Mouse (Mus musculus) lung, embryonic 14.5 days (tissue): ENCODE data around the gene Cfap61. TPM values are rescaled to one million over a fixed set of nuclear protein-coding genes. Genes with fewer than 3 reads are reported as not detected.

Source experiments
- ATAC-seq: fragments of 200-750 bp; cut with Nextera tagmentation; 2 replicates; pipeline ENCODE4 v1.8.0; 2017; ENCODE audit warnings: mild to moderate bottlenecking, moderate TSS enrichment, moderate library complexity; ENCODE audit not compliant: insufficient read depth
- DNase-seq: peaks from one replicate; pipeline ENCODE4 v3.0.0-alpha.2; 2015
- H3K27ac ChIP-seq: fragments of 300-500 bp; sonication (generic); 2 replicates; pipeline ENCODE4 v1.5.1; 2014; ENCODE audit warnings: low read depth, mild to moderate bottlenecking, moderate library complexity
- H3K27me3 ChIP-seq: fragments of 300-500 bp; sonication (generic); 2 replicates; pipeline ENCODE4 v1.6.1; 2014; ENCODE audit warnings: low read length, control low read depth; ENCODE audit not compliant: insufficient read depth
- H3K36me3 ChIP-seq: fragments of 300-500 bp; sonication (generic); 2 replicates; pipeline ENCODE4 v1.6.1; 2014; ENCODE audit warnings: control low read depth; ENCODE audit not compliant: insufficient read depth
- H3K4me1 ChIP-seq: fragments of 300-500 bp; sonication (generic); 2 replicates; pipeline ENCODE4 v1.6.1; 2014; ENCODE audit warnings: antibody characterized with exemption, control low read depth; ENCODE audit not compliant: insufficient read depth
- H3K4me2 ChIP-seq: fragments of 300-500 bp; sonication (generic); 2 replicates; pipeline ENCODE4 v1.6.1; 2014; ENCODE audit warnings: mild to moderate bottlenecking
- H3K4me3 ChIP-seq: fragments of 300-500 bp; sonication (generic); 2 replicates; pipeline ENCODE4 v1.5.1; 2014; ENCODE audit warnings: low read depth, low read length
- H3K9ac ChIP-seq: fragments of 300-500 bp; sonication (generic); 2 replicates; pipeline ENCODE4 v1.6.1; 2014
- H3K9me3 ChIP-seq: fragments of 300-500 bp; sonication (generic); 2 replicates; pipeline ENCODE4 v1.6.1; 2016; ENCODE audit warnings: low read depth, low read length, control low read depth
- CTCF ChIP-seq: IDR thresholded peaks from 2 replicates; pipeline ENCODE4 v1.5.1; 2016; ENCODE audit warnings: antibody characterized with exemption, low read depth
- WGBS: fragments of 180-500 bp; shearing (Covaris S2); extraction: QIAGEN DNeasy Blood & Tissue Kit; methylation state at CpG from one replicate; pipeline ENCODE4 v1.1.7; 2014; 5-methylcytosine and 5-hydroxymethylcytosine counted together
- polyA plus RNA-seq: library from polyadenylated mRNA; unstranded; fragments of >200 nt; fragmentation: Nextera tagmentation; extraction: Ambion mirVana; gene quantifications from 2 replicates; pipeline ENCODE4 v1.2.1, GENCODE M21; 2014

The Cfap61 gene
- polyA plus RNA-seq, 1 experiment from 2014 or later: not detected

DNA sequence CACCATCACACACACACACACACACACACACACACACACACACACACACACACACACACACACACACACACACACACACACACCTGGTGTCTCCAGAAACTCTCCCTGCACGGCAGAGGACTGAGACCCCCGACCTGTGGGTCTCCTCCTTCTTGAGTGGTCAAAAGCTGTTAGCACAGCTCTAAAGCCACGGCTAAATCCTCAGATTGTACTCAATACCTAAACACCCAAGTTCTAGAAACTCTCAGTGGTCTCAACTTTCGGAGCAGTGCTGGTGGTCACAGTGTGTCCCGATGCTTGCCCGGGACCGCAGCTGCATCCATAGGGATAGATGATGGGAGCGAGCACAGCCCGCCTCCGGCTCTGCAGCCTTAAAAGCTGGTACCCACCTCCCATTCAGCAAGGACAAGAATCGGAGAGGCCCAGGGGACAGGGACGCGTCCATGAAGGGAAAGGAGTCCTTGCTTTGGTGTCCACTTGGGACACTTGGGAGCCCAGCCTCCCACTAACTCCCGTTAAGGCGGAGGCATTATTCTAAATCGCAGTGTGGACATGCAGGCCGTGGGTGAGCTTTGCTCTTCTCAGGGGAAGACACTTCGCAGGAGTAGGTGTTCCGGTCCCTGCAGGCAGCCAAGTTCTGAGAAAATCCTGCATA, 284.4 kb downstream of the Cfap61 start:
- Histone ChIP-seq H3K4me3 (no peak overlapping the region), H3K4me1 (0 out of 2 replicates have a peak, but pooled peaks cover 4% of the 10 kb centered on the region), H3K27ac (no peak overlapping the region), H3K36me3 (no peaks in the 10 kb centered on the region), H3K27me3 (peaks cover 85% of the 10 kb centered on the region), H3K9me3 (no peaks in the 10 kb centered on the region), H3K4me2 (no peak overlapping the region), H3K9ac (no peak overlapping the region)
- no peak for TF ChIP-seq CTCF
- DNase-seq (peak; percentile 8), ATAC-seq (no peak)
- WGBS: 2% methylated on average over 19 of the region's 19 CpGs

DNA sequence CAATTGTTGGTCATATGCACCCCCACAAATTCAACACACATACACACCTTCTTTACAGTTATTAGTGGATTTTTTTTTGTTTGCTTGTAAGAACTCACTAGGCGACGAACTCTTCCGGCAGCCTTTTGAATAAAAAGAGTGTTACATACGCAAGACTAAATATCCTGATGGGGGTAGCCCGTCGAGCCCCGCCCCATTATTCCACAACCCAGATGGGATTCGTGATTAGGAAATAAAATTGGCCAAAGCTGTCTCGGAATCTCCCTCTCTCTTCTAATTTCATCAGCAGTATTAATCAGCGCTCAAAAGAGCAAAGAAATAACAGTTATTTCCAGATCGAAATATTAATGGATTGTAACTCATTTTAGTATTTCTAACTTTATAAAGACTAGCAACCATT, 285.2 kb downstream of the Cfap61 start:
- Histone ChIP-seq H3K9ac (no peak overlapping the region), H3K9me3 (no peaks in the 10 kb centered on the region), H3K27me3 (peaks cover 90% of the 10 kb centered on the region), H3K4me3 (no peak overlapping the region), H3K27ac (no peak overlapping the region), H3K4me1 (0 out of 2 replicates have a peak, but pooled peaks cover 4% of the 10 kb centered on the region), H3K36me3 (no peaks in the 10 kb centered on the region), H3K4me2 (no peak overlapping the region)
- DNase-seq: no peak
- WGBS: 13% methylated on average over 11 of the region's 11 CpGs
- no peak for ATAC-seq
- TF ChIP-seq CTCF: no peak

DNA sequence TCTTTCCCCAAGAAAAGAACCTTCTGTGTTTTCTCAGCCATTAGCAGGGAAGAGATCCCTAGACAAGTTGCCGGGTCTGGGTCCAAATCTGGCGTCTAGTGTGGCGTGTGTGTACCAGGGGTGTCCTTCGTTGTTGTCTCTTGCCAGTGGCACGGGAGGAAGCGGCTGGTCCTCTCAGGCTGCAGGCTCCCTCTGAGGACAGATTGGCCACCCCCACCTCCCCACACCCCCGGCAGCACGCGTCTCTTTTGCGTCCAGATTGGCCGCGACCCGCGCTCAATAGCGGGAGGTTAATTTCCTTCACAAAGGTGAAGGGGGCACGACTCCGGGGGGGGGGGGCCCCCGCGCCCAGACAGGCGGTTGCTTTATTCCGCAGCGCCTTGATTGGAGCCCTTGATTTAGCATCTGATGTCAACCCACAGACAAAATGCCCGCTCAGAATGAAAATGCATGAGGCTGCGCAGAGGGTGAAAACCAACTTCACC, 286.0 kb downstream of the Cfap61 start:
- H3K9ac ChIP-seq: no peak overlapping the region
- 2% methylated on average over 24 of the region's 24 CpGs for WGBS

DNA sequence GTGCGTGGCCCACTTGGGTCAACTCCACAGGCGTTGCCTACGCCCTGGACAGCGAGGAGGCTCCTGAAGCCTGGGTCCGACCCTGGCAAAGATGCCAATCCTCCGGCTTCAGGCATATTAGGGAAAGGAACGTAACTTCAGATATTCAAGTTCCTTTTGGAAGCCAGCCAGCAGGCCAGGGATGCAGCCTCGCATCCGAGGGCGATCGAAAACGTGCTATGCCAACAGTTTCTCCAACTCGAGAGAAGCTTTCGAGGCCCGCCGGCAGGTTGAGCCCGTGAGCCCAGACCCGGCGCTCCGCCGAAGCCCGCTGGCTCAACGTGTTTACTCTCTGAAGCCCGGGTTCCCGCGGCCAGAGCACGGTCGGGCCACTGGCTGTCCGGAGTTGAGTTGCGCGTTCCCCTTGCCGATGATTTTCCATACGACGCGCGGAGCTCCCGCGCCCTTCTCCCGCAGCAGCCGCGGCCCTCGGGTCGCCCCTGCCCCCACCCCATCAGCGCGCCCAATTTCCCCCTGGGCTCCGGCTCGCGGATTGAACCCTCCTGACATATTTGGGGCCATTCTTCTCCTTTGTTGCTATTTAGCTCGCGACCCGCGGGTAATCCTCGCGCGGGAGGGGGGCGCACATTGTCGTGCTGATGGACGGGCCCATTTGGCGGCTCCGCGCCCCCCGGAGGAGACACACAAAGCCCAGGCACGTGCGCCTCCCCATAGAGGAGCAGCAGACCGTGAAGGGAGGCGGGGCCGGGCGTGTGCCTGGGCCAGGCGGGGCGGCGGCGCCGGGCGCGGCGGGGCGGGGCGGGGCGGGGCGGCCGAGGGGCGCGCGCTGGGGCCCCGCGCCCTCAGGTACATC, 286.7 kb downstream of the Cfap61 start, which contains the start of gene Insm1:
Insm1 (plus strand) TSS at position 846 of the 853 bp plus-strand sequence.
- peak; percentile 71 for DNase-seq
- Histone ChIP-seq H3K36me3 (no peaks in the 10 kb centered on the region), H3K4me3 (peak within 1 kb of the TSS; percentile 48), H3K9ac (peak within 1 kb of the TSS; percentile 20; the same call in 1 of the 2 replicates), H3K27me3 (peaks cover 93% of the 10 kb centered on the region), H3K9me3 (no peaks in the 10 kb centered on the region), H3K4me2 (peak within 1 kb of the TSS; percentile 92), H3K27ac (no peak within 1 kb of the TSS), H3K4me1 (0 out of 2 replicates have a peak, but pooled peaks cover 4% of the 10 kb centered on the region)
- ATAC-seq: peak; percentile 57
- TF ChIP-seq CTCF: no peak
- WGBS: under 1% methylated on average over 82 of the region's 86 CpGs

More for the DNA sequence above, 286.0 kb downstream of the Cfap61 start:
- Histone ChIP-seq H3K4me1 (0 out of 2 replicates have a peak, but pooled peaks cover 4% of the 10 kb centered on the region), H3K36me3 (no peaks in the 10 kb centered on the region), H3K27me3 (peaks cover 93% of the 10 kb centered on the region), H3K9me3 (no peaks in the 10 kb centered on the region), H3K27ac (no peak overlapping the region), H3K4me3 (peak overlapping the region; percentile 48; the same call in 1 of the 2 replicates), H3K4me2 (peak overlapping the region; percentile 92; the same call in 1 of the 2 replicates)
- ATAC-seq: no peak
- no peak for TF ChIP-seq CTCF
- no peak for DNase-seq

DNA sequence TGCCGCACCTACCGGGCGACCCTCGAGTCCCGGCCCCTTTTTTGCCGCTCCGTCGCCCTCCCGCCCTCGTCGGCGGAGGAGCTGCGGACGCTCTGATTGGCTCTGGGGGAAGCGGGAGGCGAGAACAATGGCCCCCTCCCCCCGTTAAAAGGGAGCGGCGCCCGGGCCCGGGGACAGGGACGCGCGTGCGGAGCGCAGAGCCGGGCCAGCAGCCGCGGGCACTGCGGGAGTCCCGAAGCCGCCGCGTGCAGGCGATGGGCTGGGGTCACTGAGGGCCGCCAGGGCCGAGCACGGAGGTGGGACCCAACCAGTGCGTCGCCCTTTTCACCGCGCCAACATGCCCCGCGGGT, 287.3 kb downstream of the Cfap61 start:
- H3K4me3 ChIP-seq: peak overlapping the region; percentile 48
- peaks cover 93% of the 10 kb centered on the region for H3K27me3 ChIP-seq
- H3K4me1 ChIP-seq: 0 out of 2 replicates have a peak, but pooled peaks cover 4% of the 10 kb centered on the region
- WGBS: under 1% methylated on average over 38 of the region's 44 CpGs
- H3K4me2 ChIP-seq: peak overlapping the region; percentile 92
- DNase-seq: peak; percentile 30
- H3K27ac ChIP-seq: no peak overlapping the region
- H3K9me3 ChIP-seq: no peaks in the 10 kb centered on the region
- H3K9ac ChIP-seq: no peak overlapping the region
- TF ChIP-seq CTCF: no peak
- peak; percentile 35 for ATAC-seq
- H3K36me3 ChIP-seq: no peaks in the 10 kb centered on the region

DNA sequence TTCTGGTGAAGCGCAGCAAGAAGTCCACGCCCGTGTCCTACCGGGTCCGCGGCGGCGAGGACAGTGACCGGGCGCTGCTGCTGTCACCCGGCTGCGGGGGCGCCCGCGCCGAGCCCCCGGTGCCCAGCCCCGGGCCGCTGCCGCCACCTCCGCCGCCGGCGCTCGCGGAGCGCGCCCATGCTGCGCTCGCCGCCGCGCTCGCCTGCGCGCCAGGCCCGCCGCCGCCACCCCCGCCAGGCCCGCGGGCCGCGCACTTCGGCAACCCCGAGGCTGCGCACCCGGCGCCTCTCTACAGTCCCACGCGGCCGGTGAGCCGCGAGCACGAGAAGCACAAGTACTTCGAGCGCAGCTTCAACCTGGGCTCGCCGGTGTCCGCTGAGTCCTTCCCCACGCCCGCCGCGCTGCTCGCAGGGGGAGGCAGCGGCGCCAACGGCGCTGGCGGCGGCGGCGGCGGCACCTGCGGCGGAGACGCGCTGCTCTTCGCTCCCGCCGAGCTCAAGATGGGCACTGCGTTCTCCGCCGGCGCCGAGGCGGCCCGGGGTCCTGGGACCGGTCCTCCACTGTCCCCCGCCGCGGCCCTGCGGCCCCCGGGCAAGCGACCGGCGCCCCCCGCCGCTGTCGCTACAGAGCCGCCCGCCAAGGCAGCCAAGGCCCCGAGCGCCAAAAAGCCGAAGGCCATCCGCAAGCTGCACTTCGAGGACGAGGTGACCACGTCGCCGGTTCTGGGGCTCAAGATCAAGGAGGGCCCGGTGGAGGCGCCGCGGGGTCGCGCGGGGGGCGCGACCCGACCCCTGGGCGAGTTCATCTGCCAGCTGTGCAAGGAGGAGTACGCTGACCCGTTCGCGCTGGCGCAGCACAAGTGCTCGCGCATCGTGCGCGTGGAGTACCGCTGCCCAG, 287.9 kb downstream of the Cfap61 start:
- under 1% methylated on average over 111 of the region's 133 CpGs for WGBS
- no peak overlapping the region for H3K27ac ChIP-seq
- ATAC-seq: 0 out of 2 replicates have a peak, but pooled peaks have one; percentile 10

More for the DNA sequence above, 287.9 kb downstream of the Cfap61 start:
- Histone ChIP-seq H3K4me2 (peak overlapping the region; percentile 92), H3K9me3 (no peaks in the 10 kb centered on the region), H3K4me3 (peak overlapping the region; percentile 48), H3K4me1 (0 out of 2 replicates have a peak, but pooled peaks cover 4% of the 10 kb centered on the region), H3K9ac (peak overlapping the region; percentile 20; the same call in 1 of the 2 replicates), H3K27me3 (peaks cover 95% of the 10 kb centered on the region), H3K36me3 (no peaks in the 10 kb centered on the region)
- DNase-seq: peak; percentile 43
- TF ChIP-seq CTCF: no peak
